Mouse (Mus musculus) MEL (cell line): ENCODE data around the gene Tmbim7.

Source experiments
- CHD2 ChIP-seq: IDR thresholded peaks from 2 replicates; pipeline ENCODE4 v1.6.1; 2011; ENCODE audit warnings: low read length, improper control_type of control experiment
- ELF1 ChIP-seq: IDR thresholded peaks from 2 replicates; pipeline ENCODE4 v1.6.1; 2014; ENCODE audit warnings: low read depth, mild to moderate bottlenecking, inconsistent platforms, low read length, improper control_type of control experiment, moderate library complexity
- EP300 ChIP-seq, 2 experiments: IDR thresholded peaks; 2 replicates each; pipeline ENCODE4 v1.6.1; 2011; ENCODE audit warnings: improper control_type of control experiment in 2 of 2, low read length in 2 of 2, low read depth in 1 of 2, mild to moderate bottlenecking in 1 of 2
- GATA1 ChIP-seq: IDR thresholded peaks from 2 replicates; pipeline ENCODE4 v1.6.1; 2011; ENCODE audit warnings: low read depth, low read length, improper control_type of control experiment
- HCFC1 ChIP-seq: IDR thresholded peaks from 2 replicates; pipeline ENCODE4 v1.6.1; 2012; ENCODE audit warnings: low read depth, mild to moderate bottlenecking, inconsistent platforms, low read length, improper control_type of control experiment, moderate library complexity
- JUND ChIP-seq: IDR thresholded peaks from 2 replicates; pipeline ENCODE4 v1.6.1; 2011; ENCODE audit warnings: low read depth, mild to moderate bottlenecking, improper control_type of control experiment, low read length
- KAT2A ChIP-seq: conservative IDR thresholded peaks from 2 replicates; pipeline ENCODE4 v1.6.1; 2012; ENCODE audit warnings: low read depth, low read length, improper control_type of control experiment, inconsistent platforms
- MAZ ChIP-seq: IDR thresholded peaks from 2 replicates; pipeline ENCODE4 v1.6.1; 2012; ENCODE audit warnings: low read depth, mild to moderate bottlenecking, inconsistent platforms, low read length, improper control_type of control experiment
- MYB ChIP-seq: IDR thresholded peaks from 2 replicates; pipeline ENCODE4 v1.6.1; 2011; ENCODE audit warnings: mild to moderate bottlenecking, low read depth, low read length, improper control_type of control experiment
- POLR2A ChIP-seq, 2 experiments: IDR thresholded peaks; 2 replicates each; pipeline ENCODE4 v1.6.1; 2011 to 2012; ENCODE audit warnings: low read length in 2 of 2, mild to moderate bottlenecking in 2 of 2, control low read depth in 1 of 2, improper control_type of control experiment in 1 of 2, low read depth in 1 of 2, moderate library complexity in 1 of 2; ENCODE audit not compliant: control insufficient read depth in 1 of 2, insufficient read depth in 1 of 2, poor library complexity in 1 of 2
- SIN3A ChIP-seq: IDR thresholded peaks from 2 replicates; pipeline ENCODE4 v1.6.1; 2012; ENCODE audit warnings: low read length, improper control_type of control experiment, inconsistent platforms
- TAL1 ChIP-seq: IDR thresholded peaks from 2 replicates; pipeline ENCODE4 v1.6.1; 2012; ENCODE audit warnings: mild to moderate bottlenecking, inconsistent platforms, low read length, moderate library complexity, mixed read lengths
- TBP ChIP-seq: IDR thresholded peaks from 2 replicates; pipeline ENCODE4 v1.8.0; 2011; ENCODE audit warnings: low read depth, low read length, improper control_type of control experiment

- TF ChIP-seq CHD2 (no peak), EP300 (IDR thresholded peaks at IDR 0.05; ENCODE audit: low read depth in 1 of 2, low read length in 2 of 2) (no peak), KAT2A (no peak), ELF1 (no peak), TBP (no peak), GATA1 (no peak), MAZ (no peak), HCFC1 (no peak), JUND (no peak), POLR2A (IDR thresholded peaks at IDR 0.05; ENCODE audit: control insufficient read depth in 1 of 2, insufficient read depth in 1 of 2, low read depth in 1 of 2, low read length in 2 of 2, poor library complexity in 1 of 2) (no peak), SIN3A (no peak), TAL1 (no peak), MYB (no peak)
Measured at GRCm38 (mm10) chr5:3650881-3651280, at the start of gene Tmbim7.
